Mouse (Mus musculus): ENCODE results near the gene Slc35e3. TPM values are rescaled to one million over a fixed set of nuclear protein-coding genes. Genes with fewer than 3 reads are reported as not detected.

Slc35e3 gene
- 7.9 and 10.0 TPM in 2 replicates for polyA plus RNA-seq (2012; rRNA removed; ENCODE audit: low replicate concordance)

DNA sequence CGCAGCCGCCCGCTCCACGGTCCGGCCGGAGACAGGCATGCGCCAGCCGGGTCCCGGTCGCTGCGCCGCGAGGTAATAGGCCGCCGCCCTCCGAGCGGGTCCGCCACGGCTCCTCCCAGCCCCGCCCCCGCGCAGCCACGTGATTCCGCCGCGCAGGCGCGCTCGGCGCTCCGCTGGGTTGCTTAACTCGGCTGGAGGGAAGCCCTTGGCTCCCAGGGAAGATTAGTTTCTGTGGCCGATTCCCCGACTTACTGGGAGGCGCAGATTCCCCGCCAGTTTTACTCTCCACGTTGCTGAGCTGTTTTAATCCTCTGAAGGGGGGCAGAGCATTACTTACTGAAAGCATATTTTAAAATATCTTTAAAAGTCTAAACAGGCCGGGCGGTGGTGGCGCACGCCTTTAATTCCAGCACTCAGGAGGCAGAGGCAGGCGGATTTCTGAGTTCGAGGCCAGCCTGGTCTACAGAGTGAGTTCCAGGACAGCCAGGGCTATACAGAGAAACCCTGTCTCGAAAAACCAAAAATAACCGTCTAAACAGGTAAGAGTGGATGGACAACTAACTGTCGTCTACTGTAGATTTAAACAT, at the start of gene Slc35e3:
TSS of gene Slc35e3 (minus strand) at position 69 of the 587 bp plus-strand sequence.

GRCm38 (mm10) chr10:117792141-117793091, 46.3 kb upstream of the Slc35e3 start, which contains the start of gene Nup107:
Gene Nup107, minus strand, starts transcription at chr10:117792705.

GRCm38 (mm10) chr10:117710604-117711141, 35.5 kb downstream of the Slc35e3 start, which contains the start of gene Mdm2:
Gene Mdm2, minus strand, starts transcription at chr10:117710758.

Other genes with a start within 250 kb of the Slc35e3 start
- gene Cpm, start 116.9 kb downstream of the Slc35e3 start, polyA plus RNA-seq (2012; rRNA removed; ENCODE audit: low replicate concordance): 6.8 and 7.0 TPM in 2 replicates
- gene Mdm2, start 35.6 kb downstream of the Slc35e3 start, polyA plus RNA-seq (2012; rRNA removed; ENCODE audit: low replicate concordance): 67.6 and 71.4 TPM in 2 replicates
- gene Nup107, start 46.3 kb upstream of the Slc35e3 start, polyA plus RNA-seq (2012; rRNA removed; ENCODE audit: low replicate concordance): 1.3 and 1.6 TPM in 2 replicates
- 4.1 and 6.2 TPM in 2 replicates for gene Rap1b, start 99.7 kb upstream of the Slc35e3 start, polyA plus RNA-seq (2012; rRNA removed; ENCODE audit: low replicate concordance)

Measured in duodenum, adult 2 months (tissue).